Mouse (Mus musculus) kidney, postnatal 10 days (tissue): ENCODE measurements around the gene Dusp2.

Source experiments
- DNase-seq: peaks from one replicate; pipeline ENCODE4 v3.0.0; 2021; ENCODE audit warnings: mixed read lengths

Gene Dusp2

DNA sequence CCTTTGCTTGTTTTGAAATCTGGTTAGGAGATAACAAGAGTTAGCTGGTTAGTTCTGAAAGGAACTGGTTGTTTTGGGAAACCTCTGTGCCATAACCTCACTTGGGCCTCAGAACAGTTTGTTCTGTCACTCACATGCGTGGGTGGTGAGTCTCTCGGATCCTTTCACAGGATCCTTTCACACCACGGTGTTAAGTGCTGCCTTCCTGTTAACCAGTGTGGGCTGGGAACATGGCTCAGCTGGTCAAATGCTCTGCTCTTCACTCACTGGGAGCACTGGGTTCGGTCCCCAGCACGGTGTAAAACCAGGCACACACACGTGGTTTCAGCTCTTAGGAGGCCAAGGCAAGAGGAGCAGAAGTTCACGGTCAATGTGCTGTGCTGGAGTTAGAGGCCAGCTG is 11.5 kb upstream of the Dusp2 start:
- DNase-seq = no peak

DNA sequence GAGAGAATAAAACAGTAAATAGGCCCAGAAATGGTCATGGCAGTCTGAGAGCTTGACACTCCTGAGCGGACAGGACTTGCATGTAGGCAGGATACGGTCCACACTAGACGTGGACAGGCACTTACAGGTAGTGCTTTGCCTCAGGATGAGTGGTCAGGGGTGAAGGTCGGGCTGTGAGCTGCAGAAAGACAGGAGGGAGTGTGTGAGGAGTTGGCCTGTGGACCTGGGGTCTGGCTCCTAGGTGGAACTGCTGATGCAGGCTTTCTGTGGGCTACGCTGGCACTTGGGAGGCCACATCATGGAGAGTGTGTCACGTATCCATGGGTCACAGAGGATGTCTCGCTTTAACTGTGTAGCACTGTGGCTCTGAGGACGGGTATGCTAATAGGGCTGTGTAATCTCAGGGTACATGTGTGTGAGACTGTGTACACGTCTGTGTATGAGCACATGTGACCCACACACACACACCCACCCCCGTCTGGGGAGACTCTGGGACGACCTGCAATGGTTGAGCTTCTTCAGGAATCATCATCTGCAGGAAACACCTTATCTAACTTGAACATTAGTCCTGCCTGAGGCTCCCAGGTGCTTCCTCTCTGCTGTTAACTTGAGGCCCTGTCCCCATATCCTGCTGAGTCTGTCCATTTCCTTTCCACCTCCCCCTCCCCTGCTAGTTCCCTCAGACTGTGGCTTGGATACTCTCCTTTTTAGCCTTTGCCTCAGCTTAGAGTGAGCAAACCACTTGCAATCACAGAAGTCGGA is 7.7 kb upstream of the Dusp2 start:
- DNase-seq = no peak

DNA sequence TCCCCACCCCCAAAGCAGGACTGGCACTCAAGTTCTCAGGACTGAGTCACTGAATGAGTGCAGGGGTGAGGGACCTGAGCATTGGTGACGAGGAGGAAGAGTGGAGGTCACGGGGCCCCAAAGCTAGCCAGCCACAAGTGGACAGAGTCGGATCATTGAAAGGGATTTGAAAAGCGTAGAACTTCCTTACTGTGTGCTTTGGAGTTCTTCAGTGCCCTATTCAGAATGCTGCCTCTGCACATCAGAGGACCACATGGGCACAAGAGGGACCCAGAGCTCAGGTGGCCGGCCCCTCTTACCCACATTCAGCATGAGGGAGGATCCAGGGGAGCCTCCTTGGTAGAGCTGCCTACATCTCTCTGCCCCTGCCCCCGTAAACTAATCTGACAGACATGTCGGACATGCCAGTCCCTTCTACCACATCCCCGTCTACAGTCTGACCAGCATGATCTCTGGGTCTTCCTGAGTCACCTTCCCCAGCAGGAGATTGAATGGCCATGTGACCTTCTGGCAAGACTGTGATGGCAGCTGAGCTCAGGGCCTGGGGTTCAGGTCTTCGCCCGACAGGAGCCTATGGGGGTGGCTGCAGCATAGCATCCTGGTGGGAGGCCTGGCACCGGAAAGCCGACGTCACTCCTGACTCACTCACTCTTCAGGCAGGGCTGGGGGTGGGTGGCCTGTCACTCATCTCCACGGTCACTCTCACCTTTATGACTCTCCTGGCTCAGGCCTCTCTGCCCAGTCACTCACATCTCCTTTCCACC is 3.0 kb upstream of the Dusp2 start:
- no peak for DNase-seq

DNA sequence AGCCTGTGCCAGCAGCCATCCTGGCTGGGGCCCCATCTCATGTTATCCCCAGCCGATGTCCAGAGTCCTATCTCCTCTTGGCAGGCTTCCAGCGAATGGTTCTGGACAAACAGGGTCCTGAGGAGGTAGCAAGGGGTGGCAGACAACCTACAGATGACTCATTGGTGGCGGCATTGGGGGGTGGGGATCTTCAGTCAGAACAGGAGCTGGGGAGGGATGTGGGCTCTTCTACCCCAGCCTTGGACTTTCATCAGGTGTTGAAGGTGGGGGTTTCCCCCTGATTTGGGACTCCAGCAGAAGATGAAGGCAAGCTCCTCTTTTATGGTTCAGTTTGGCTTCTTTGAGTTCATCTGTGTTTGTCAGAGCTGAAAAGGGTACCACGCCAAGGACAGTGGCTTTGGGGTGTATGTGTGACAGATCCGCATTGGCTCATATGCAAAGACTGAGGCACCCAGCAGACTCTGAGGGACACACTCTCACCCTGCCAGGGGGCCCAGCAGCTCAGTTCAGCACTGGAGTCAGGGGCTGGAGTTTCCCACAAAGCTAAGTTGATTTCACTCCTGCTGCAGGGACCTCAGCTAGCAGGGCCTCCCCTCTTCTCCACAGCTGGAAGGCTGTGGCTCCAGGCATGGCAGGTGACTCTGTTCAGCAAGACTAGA is 1.9 kb upstream of the Dusp2 start:
- peak; percentile 64 for DNase-seq

DNA sequence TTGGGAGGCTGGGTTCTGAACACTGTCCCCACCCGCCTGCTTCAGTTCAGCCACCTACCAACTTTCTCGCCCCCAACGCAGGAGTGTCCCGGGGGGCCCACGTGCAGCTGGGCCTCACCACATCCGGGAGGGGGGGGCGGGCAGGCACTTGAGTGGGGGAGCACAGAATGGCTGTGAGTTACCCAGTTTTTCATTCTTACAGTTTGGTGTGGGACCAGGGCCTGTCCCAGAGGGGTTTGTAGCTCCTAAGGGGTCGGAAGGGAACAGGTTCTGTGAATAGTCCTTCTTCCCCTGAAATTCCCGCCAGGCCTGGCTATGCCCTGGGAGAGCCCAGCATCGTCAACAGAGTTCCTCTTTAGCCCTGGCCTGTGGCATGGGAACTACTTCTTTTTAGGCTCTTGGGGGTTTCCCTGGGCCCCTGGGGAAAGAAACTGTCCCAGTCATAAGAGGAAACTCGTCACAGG is 849 bp upstream of the Dusp2 start:
- DNase-seq = no peak

DNA sequence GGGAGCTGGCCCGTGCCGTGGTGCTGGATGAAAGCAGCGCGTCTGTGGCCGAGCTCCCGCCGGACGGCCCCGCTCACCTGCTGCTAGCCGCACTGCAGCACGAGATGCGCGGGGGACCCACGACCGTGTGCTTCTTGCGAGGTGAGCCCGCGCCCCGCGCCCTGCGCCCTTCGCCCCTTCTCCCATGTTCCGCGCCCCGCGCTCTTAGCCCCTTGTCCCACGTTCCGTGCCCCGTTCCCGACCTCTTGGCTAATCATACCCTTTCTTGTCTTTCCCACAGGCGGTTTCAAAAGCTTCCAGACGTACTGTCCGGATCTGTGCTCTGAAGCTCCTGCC is 506 bp downstream of the Dusp2 start:
- no peak for DNase-seq

DNA sequence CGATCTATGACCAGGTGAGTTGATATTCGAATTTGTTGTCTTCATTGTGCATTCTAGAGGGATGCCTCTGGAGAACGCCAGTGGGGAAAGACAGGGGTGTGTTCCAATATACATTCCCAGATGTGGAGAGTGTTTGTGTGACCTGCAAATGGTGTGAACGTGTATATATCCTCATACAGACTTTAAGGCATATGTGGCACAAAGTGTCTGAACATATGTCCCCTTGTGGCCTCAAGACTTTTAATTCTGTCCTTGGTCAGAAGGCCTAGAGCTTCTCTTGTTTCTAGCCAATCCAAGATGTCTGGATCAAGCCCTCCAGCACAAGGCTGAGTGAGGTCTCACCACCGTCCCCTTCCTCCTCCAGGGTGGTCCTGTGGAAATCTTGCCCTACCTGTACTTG is 926 bp downstream of the Dusp2 start:
- DNase-seq = no peak

DNA sequence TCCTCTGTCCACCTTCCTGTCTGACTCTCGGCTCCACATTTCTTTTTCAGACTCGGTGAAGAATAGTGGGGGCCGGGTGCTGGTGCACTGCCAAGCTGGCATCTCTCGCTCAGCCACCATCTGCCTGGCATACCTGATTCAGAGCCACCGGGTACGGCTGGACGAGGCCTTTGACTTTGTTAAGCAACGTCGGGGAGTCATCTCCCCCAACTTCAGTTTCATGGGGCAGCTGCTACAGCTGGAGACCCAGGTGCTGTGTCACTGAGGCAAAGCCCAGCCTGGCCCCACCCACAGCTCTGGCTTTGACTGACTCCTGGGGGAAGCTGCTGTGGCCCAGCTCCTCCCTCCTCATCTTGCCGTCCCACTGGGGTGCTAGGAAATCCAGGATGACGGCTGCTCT is 1.6 kb downstream of the Dusp2 start:
- no peak for DNase-seq

DNA sequence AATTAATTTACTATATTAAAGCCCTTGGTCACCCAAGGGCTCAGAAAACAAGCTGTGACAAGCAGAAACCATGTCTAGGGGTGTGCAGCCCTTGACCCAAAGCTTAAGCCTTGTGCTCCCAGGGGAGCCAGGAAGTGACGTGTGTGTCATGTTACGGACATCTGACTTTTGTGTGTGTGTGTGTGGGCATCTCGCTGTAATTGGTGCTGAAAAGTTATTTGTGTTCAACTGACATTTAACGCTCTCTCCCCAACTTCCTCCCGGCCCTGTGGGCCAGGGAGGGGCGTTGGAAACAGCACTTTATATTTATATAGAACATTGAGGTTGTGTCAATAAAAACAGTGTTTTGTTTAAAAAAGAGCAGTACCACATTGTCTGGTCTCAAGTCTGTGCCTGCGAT is 2.1 kb downstream of the Dusp2 start:
- no peak for DNase-seq

DNA sequence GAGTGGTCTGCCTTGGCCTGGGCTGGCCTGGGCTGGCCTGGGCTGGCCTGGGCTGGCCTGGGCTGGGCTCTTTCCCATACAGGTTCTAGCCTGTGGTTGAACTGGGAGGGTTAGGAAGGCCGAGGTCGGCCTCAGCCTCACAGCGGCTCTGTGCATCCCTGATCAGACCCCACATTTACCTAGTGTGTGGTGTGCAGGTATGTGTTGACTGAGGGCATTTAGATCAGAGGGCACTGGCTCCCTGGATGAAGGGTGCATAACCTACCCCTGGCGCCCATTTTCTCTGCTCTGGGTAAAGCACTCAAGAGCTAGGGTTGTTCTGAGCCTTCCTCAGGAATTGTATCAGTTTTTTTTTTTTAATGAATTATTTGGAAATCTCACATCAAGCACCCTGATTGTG is 2.5 kb downstream of the Dusp2 start, which contains the start of gene Astl:
Astl (plus strand) TSS at position 224 of the 400 bp plus-strand sequence.
- no peak for DNase-seq

DNA sequence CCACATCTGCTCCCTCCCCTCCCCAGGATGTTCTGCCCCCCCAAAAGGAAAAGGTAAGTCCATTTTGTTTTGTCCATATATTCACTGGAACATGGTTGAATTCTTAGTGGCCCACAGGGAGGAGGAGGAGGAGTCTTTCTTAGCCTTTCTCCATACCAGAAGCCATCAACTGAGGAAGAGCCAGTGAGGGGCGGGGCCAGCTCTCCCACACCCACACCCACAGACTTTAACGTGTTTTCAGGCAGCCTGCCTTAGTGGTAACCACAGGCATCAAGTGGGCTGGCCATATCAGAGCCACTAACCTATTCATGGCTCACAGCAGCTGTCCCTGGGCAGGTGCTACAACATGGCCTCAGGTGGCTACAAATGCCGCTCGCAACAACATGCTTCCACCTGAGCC is 2.9 kb downstream of the Dusp2 start:
- no peak for DNase-seq

DNA sequence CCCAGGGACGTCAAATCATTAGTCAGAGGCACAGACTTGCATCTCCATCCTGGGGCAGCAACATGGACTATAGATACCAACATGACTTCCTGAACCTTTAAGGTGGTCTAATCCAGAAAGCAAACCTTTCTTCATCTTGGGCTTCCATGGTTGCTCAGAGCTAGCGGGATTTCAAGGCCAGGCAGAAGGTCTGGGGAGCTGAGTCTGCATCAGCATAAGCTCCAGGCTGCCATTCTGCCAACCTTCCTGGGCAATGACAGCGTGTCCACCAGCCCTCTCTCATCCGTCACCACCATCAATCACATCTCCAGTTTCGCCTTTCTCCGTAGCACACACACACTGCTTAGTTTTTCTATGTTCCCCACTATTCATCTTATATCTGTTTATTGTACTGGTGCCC is 3.3 kb downstream of the Dusp2 start:
- no peak for DNase-seq

DNA sequence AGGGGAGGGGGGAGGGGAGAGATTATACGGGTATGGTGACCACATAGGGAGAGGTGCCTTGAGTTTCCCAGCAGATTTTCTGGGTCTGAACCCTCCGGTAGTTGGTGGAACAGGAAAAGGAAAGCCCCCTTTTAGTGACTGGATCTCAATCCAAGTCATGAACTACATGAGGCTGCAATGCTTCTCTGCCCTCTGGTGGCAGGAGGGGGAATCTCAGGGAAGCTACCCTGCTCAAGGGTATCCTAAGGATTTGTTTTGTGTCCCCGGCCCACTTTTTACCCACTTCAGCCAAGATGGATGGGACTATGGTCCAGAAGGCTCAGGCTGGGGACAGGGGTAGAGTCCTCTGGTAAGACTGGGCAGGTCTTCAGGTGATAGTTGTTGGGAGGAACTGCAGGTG is 5.2 kb downstream of the Dusp2 start:
- DNase-seq = peak; percentile 84

DNA sequence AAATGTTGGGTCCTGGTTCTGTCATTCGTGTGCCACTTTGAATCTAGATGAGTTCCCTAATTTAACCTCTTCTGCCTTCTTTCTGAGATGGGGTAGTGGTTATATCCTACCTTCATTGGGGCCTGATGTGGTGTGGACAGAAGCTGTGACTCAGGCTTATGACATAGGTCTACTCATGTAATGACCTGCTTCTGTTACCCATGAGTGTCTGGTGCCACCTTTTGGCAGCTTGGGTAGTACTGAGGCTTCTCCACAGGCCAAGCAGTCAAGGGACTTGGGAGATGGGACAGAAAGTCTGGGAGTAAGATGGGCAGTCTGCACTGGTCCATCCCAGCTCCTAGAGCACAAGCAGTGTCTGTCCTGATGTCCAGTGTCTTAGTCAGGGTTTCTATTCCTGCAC is 10.4 kb downstream of the Dusp2 start:
- peak; percentile 40 for DNase-seq

DNA sequence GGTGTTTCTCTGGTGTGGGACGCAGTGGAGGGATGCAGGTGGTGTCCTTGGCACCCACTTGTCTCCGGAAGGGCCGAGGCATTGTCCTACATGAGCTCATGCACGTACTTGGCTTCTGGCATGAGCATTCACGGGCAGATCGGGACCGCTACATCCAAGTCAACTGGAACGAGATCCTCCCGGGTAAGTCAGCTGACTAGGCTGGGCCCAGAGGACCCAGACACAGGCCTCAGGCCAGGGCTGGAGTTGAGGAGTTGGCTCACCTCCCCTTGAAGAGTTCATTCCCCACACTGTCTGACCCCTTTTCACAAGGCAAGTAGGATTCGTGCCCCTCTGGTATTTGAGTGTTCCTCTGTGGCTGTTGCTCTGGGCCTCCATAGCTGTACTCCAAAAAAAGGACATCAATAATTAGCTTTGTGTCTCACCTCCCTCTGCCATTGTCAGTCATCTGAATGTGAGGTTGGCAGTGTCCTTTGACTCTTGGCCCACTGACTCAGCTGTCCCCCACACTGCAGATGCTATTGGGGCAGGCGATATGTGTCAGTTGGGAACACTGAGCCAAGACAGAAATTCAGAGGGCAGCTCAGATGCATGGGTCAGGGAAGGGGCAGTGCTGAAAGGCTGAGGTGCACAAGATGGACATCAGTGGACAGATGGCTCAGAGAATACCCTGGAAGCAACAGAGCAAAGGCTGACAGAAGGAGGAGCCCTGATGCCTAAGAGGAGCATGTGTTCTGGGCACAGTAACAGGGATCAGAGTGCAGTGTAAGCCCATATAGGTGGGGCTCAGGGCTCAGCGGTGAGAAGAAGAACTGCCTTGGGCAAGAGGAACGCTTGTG is 11.4 kb downstream of the Dusp2 start:
- no peak for DNase-seq

DNA sequence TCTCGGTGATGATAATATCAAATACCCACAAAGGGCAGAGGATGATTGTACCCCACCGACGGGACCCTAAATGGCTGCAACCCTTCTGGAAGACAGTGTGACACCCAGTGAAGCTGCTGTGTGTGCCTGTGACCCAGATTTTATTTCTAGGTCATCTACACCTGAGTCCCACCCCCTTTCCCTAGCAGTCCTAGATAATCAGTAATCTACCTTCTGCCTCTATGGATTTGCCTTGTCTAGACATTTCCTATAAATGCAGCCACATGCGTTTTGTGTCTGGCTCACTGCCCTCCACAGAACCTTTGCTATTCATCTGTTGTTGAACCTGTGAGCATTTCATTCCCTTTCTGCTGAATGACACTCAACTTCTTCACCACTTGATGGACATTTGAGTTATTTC is 17.9 kb downstream of the Dusp2 start:
- DNase-seq = no peak

DNA sequence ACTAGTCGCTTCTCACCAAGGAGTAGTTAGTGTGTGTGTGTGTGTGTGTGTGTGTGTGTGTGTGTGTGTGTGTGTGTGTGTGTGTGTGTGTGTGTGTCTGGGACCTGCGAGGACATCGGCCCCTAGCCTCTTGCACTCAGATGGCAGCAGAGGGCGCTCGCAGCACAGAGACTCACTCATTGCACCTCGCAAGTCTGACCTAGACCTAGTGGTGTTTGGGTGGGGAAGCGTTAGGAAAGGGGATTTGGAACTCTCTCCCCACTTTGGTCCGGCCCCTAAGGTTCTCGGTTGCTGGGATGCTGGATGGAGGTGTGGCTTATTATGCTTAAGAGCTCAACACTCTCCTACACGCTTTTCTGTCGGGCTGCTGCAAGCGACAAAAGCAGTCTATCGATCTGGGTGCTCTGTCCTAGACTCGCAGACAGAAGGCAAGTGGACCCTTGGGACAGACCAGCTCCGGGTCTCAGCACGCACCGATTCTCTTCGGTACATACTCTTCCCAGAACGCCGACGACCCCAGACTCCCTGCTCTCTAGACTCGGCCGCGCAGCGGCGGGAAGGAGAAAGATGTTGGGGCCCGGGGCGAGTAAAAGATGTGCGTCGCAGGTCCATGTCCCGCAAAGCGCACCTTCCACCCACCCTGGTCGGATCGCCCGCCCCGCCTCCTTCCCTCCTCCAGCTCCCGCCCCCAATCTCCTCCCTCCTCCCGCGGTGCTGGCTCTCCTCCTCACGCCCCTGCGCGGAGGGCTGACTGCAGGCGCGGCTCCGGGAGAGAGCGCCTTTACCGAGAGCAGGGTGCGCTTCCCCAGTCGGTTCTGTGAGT is 26.7 kb downstream of the Dusp2 start, which contains the start of gene Adra2b:
Adra2b (plus strand) TSS at position 750 of the 823 bp plus-strand sequence.
- peak; percentile 96 for DNase-seq

DNA sequence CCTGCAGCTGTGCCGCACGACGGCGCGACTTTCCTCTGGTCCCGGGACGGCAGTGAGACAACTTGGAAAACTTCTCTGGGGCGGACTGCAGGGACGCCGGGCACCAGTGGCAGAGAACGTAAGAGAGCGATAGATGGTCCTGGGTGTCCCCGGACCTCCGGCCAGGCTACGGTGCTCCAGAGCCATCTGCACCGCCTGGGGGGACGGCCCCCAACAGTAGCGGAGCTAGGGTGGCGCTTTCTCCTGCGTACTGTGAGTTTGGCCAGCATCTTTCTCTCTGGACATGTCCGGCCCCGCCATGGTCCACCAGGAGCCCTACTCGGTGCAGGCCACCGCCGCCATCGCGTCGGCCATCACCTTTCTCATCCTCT is 27.3 kb downstream of the Dusp2 start:
- DNase-seq = no peak

DNA sequence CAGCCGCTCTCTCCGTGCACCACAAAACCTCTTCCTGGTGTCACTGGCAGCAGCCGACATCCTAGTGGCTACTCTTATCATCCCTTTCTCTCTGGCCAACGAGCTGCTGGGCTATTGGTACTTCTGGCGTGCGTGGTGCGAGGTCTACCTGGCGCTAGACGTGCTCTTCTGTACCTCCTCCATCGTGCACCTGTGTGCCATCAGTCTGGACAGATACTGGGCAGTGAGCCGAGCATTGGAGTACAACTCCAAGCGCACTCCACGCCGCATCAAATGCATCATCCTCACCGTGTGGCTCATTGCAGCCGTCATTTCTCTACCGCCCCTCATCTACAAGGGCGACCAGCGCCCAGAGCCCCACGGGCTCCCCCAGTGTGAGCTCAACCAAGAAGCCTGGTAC is 27.7 kb downstream of the Dusp2 start:
- peak; percentile 48 for DNase-seq

DNA sequence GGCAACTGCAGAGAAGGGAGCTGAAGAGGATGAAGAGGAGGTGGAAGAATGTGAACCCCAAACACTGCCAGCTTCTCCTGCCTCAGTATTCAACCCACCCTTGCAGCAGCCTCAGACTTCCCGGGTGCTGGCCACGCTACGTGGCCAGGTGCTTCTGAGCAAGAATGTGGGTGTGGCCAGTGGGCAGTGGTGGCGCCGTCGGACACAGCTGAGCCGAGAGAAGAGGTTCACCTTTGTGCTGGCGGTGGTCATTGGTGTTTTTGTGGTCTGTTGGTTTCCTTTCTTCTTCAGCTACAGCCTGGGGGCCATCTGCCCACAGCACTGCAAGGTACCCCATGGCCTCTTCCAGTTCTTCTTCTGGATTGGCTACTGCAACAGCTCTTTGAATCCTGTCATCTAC is 28.5 kb downstream of the Dusp2 start:
- peak; percentile 64 for DNase-seq

DNA sequence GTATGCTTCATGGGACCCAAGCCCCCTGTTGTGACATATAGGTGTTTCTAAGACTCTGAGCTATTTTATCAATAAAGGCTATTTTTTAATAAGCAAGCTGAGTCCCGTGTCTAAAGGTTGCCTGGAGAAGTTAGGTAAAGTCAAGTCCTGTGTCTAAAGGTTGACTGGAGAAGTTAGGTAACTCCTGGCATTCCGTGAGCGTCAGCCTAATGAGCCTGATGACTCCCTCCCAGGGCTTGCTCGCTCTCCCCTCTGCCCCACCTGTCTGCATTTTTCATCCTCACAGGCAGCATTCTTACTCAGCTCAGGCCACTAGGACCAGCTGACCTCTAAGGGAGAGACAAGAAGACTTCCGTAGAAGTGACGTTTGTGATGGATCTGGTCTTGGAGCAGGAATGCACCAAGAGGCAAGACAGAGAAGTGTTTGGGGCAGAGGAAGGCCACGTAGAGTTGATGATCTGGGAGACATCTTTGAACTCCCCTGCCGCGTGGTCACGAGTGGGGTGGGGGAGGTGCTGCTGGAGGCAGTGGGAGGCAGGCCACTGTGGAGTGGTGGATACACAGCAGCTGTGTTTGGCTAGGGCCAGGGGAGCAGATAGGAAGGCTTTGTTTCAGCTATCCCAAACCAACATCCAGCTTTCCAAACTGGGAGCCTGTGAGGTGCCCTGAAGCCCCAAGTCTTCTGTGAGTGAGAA is 31.3 kb downstream of the Dusp2 start:
- DNase-seq = peak; percentile 50
